Mouse (Mus musculus): ENCODE data around the gene Gm266. TPM values are rescaled to one million over a fixed set of nuclear protein-coding genes. Genes with fewer than 3 reads are reported as not detected.

Gm266 gene
- total and polyA plus RNA-seq, 2 experiments from 2014 or later, result 1.3 to 4.0 TPM

DNA sequence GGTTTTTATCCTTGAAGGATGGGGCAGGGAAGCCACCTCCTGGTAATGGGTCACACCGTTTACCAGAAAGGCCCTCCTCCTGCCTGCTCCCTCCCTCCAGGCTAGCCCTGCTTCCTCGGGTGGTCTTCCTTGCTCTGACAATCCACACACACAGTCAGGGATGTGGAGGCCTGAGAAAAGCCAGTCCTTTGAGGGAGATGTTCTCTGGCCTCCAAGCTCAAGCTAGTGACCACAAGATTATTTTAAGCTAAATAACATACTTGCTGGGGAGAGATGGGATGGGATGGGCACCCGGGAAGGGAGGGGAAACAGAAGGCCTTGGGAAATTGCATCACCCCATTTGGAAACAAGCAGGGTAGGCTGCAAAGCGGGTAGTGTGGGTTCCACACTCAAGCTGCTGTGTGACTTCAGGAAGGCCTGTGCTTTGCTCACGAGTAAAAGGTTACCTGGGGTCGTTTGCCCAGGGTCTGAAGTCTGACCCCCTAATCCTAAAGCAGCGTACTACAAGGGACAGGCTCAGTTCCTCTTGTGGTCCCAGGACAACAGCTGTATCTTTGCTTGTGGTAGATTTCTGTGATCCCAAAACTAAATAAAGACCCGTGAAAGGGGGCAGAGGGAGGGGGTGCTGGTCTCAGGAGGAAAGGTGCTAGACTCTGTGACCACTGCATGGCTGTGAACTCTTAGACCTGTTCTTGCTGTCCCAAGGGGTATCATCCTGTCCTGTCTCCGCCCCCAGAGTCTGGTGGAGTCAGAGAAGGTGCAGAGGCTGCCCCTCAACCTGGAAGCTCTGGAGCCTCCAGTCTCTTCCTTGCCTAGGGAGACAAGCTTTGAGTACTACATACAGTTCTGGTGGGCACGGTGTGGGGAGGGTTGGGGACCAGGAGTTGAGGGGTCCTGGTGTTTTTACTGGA, 41.4 kb downstream of the Gm266 start:
- no peak for TF ChIP-seq EP300 (IDR thresholded peaks at IDR 0.05; ENCODE audit: low read depth)
- TF ChIP-seq CTCF (IDR thresholded peaks at IDR 0.05; ENCODE audit: low read depth), result no peak
- 61% methylated on average over 10 of the region's 10 CpGs for WGBS
- Histone ChIP-seq H3K9me3 (replicated peaks; ENCODE audit: control insufficient read depth, low read length) (no peaks in the 10 kb centered on the region), H3K9ac (replicated peaks; ENCODE audit: low read depth, low read length) (no peak overlapping the region), H3K27ac (ENCODE audit: low read depth) (no peak overlapping the region), H3K27me3 (ENCODE audit: control insufficient read depth, insufficient read depth, low read length) (peaks cover 83% of the 10 kb centered on the region), H3K36me3 (replicated peaks; ENCODE audit: control insufficient read depth, insufficient read depth, low read length) (no peaks in the 10 kb centered on the region), H3K4me2 (ENCODE audit: low read depth, low read length) (peak overlapping the region; percentile 70), H3K4me3 (ENCODE audit: low read depth, low read length) (peak overlapping the region; percentile 49; the same call in 1 of the 2 replicates), H3K4me1 (ENCODE audit: control insufficient read depth, insufficient read depth) (peaks cover 7% of the 10 kb centered on the region; the same call in 1 of the 2 replicates)
- no peak for DNase-seq (ENCODE audit: low spot score)
- ATAC-seq (ENCODE audit: insufficient read depth, low read depth), result no peak

DNA sequence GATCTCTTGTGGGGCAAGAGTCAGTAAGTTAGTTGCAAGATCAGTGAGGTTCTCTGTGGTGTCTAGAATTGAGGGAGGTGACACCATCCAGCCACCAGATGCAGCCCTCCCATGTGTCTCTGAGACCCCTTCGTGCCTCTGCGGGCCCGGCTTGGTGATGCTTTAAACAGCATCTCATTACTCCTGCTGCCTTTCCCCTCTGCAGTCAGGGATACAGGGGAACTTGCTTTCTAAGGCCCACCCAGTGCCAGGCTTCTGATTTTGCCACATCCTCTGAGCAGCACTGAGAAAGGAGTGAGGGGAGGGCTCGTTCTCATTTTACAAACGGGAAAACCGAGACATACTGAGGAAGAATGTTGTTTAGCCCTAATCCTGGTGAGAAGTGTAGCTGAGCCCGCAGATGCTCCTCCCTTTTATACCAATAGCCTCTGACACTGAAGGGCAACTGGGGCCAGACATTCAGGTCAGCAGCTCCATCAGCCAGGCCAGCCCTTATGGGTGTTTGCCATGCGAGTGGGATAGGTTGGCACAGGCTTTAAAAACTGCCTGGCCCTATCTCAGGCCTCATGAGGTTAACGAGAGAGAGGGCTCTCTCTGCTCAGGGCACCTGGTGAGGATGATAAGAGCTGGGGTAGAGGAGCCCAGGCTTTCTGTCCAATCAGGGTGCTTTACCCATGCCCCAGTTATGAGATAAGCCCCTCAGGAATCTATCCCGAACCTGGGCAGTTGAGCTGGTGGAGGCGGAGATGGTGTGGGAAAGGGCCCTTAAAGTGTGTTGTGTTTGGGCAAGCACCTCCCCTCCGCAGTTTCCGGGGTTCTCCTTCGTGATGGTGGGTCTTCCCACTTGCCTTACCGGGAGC, 42.4 kb downstream of the Gm266 start:
- Histone ChIP-seq H3K4me2 (ENCODE audit: low read depth, low read length) (peak overlapping the region; percentile 70), H3K27ac (ENCODE audit: low read depth) (0 out of 2 replicates have a peak overlapping the region, but pooled peaks have one; percentile 17), H3K4me1 (ENCODE audit: control insufficient read depth, insufficient read depth) (peaks cover 7% of the 10 kb centered on the region; the same call in 1 of the 2 replicates), H3K27me3 (ENCODE audit: control insufficient read depth, insufficient read depth, low read length) (peaks cover 76% of the 10 kb centered on the region), H3K4me3 (ENCODE audit: low read depth, low read length) (peak overlapping the region; percentile 49), H3K9me3 (replicated peaks; ENCODE audit: control insufficient read depth, low read length) (no peaks in the 10 kb centered on the region), H3K36me3 (replicated peaks; ENCODE audit: control insufficient read depth, insufficient read depth, low read length) (no peaks in the 10 kb centered on the region), H3K9ac (replicated peaks; ENCODE audit: low read depth, low read length) (peak overlapping the region; percentile 58)
- TF ChIP-seq CTCF (IDR thresholded peaks at IDR 0.05; ENCODE audit: low read depth), result no peak
- no peak for TF ChIP-seq EP300 (IDR thresholded peaks at IDR 0.05; ENCODE audit: low read depth)
- WGBS, result 34% methylated on average over 15 of the region's 15 CpGs
- ATAC-seq (ENCODE audit: insufficient read depth, low read depth), result no peak
- no peak for DNase-seq (ENCODE audit: low spot score)

DNA sequence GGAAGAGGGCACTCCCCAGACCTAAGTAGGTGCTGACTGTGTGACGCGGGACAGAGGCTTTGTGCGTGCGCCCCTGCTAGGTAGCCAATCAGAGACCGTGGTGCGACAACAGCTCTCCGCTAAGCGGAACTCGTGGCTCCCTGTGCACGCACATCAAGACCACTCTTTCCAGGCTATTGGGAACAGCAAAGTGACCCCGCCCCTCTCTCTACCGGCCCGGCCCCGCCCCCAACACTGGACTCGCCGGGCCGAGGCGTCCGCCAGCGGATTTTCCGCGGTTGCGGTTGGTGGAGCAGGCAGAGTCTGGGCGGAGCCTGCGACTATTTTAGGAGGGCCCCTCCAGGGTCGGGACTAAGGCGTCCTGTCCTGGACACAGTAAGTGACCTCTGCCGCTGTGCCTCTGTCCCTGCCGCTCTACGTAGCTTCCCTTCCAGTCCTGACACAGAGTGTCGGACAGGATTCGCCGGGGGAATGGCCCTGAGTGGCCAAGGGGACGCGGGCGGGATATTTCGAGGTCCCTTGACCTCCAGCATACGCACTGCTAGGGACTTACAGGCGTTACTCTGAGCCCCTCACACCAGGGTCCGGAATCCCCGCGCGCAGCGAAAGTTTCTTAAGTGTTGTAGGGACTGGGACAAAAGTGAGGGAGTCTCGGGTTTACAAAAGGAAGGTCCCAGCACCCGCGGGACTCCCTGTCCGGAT, 43.2 kb downstream of the Gm266 start, which contains the start of gene Tnfaip2:
Gene Tnfaip2 (plus strand): TSS at position 161 of the 702 bp plus-strand sequence.
- Histone ChIP-seq H3K36me3 (replicated peaks; ENCODE audit: control insufficient read depth, insufficient read depth, low read length) (no peaks in the 10 kb centered on the region), H3K9ac (replicated peaks; ENCODE audit: low read depth, low read length) (peak within 1 kb of the TSS; percentile 58), H3K4me1 (ENCODE audit: control insufficient read depth, insufficient read depth) (peaks cover 7% of the 10 kb centered on the region; the same call in 1 of the 2 replicates), H3K9me3 (replicated peaks; ENCODE audit: control insufficient read depth, low read length) (no peaks in the 10 kb centered on the region), H3K27me3 (ENCODE audit: control insufficient read depth, insufficient read depth, low read length) (peaks cover 76% of the 10 kb centered on the region), H3K4me3 (ENCODE audit: low read depth, low read length) (peak within 1 kb of the TSS; percentile 49), H3K4me2 (ENCODE audit: low read depth, low read length) (peak within 1 kb of the TSS; percentile 70), H3K27ac (ENCODE audit: low read depth) (peak within 1 kb of the TSS; percentile 23; the same call in 1 of the 2 replicates)
- ATAC-seq (ENCODE audit: insufficient read depth, low read depth) (peak; percentile 85), DNase-seq (ENCODE audit: low spot score) (peak; percentile 82)
- 2% methylated on average over 48 of the region's 48 CpGs for WGBS
- no peak for TF ChIP-seq CTCF (IDR thresholded peaks at IDR 0.05; ENCODE audit: low read depth)
- TF ChIP-seq EP300 (IDR thresholded peaks at IDR 0.05; ENCODE audit: low read depth), result no peak

DNA sequence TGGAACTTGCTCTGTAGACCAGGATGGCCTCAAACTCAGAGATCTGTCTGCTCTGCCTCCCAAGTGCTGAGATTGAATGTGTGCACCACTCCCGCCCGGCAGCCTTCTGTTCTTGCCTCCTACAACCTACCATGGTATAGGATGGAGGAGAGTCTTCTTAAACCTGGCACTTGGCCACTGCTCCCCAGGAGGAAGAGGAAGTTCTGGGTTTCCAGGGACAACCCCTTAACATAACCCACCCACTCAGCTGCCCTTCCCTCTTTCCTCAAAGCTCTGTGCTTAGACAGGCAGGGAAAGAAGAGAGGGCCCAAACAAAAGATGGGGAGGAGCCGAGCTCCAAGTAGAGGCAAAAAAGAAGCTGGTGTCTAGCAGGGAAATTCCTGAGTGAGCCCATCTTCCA, 44.1 kb downstream of the Gm266 start:
- Histone ChIP-seq H3K27me3 (ENCODE audit: control insufficient read depth, insufficient read depth, low read length) (peaks cover 70% of the 10 kb centered on the region), H3K36me3 (replicated peaks; ENCODE audit: control insufficient read depth, insufficient read depth, low read length) (no peaks in the 10 kb centered on the region), H3K4me2 (ENCODE audit: low read depth, low read length) (no peak overlapping the region), H3K9me3 (replicated peaks; ENCODE audit: control insufficient read depth, low read length) (no peaks in the 10 kb centered on the region), H3K27ac (ENCODE audit: low read depth) (no peak overlapping the region), H3K4me1 (ENCODE audit: control insufficient read depth, insufficient read depth) (peaks cover 7% of the 10 kb centered on the region; the same call in 1 of the 2 replicates), H3K9ac (replicated peaks; ENCODE audit: low read depth, low read length) (no peak overlapping the region), H3K4me3 (ENCODE audit: low read depth, low read length) (no peak overlapping the region)
- TF ChIP-seq EP300 (IDR thresholded peaks at IDR 0.05; ENCODE audit: low read depth), result no peak
- no peak for TF ChIP-seq CTCF (IDR thresholded peaks at IDR 0.05; ENCODE audit: low read depth)
- ATAC-seq (ENCODE audit: insufficient read depth, low read depth) (no peak), DNase-seq (ENCODE audit: low spot score) (no peak)
- 53% methylated on average over 3 of the region's 3 CpGs for WGBS

Data from heart, postnatal 0 days (tissue).